Mouse (Mus musculus): Measurements from ENCODE around the gene Akp3. TPM values are rescaled to one million over a fixed set of nuclear protein-coding genes. Genes with fewer than 3 reads are reported as not detected.

The Akp3 gene
- not detected in 2 replicates for total RNA-seq (2015)
- total RNA-seq (2017) = not detected in 2 replicates

DNA sequence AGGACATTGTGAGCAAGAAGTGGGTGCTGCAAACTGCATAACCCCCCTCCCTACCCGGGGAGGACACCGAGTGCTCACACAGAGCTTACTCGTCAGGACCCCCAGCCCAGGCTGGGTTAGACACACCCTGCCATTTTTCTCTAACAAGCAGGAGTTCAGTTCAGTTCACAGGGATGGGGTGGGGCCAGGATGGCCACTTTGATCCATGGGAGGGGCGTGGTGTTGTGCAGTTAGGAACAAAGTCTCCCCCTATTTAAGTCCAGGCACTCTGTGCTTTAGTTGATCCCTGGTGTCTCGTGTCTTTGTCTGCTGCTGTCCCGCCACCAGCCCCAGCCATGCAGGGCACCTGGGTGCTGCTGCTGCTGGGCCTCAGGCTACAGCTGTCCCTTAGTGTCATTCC is at the start of gene Akp3:
Akp3 (plus strand) TSS at position 301 of the 400 bp plus-strand sequence.
- ATAC-seq (ENCODE audit: poor library complexity, severe bottlenecking) = no peak

DNA sequence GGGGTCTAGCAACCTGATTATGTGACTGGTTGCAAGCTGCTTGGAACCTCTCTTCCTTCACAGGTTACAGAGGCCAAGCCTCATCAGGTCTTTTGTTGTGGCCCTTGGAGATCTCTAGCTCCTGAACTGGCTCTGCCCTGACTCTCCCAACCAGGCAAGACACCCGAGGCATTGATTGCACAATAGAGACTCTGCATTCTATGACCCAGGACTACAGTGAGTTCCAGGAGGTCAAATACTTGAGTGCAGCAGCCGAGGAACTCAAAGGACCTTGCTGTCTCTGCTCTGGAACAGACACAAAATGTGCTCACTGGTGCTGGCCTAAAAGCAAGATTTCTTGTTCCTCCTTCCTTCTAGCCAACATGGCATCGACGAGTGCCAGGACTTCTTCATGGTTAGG is 38.6 kb upstream of the Akp3 start:
- ATAC-seq (ENCODE audit: poor library complexity, severe bottlenecking) = no peak

DNA sequence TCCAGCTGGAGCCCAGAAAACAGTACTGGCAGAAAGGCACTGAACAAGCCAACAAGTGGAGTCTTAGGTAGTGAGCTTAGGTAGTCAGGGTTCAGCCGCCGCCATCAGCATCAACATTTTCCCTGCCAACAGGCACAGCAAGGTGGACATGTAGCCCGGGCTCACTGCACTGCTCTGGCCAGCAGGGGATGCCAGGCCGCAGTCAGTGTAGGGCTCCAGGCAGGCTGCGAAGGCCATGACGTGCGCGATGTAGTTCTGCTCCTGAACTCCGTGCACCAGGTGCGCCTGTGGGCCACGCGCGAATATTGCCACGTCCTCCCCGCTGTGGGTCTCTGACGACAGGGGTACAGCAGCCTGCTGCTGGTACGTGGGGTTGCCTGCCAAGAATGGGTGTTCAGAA is 37.8 kb upstream of the Akp3 start:
- no peak for ATAC-seq (ENCODE audit: poor library complexity, severe bottlenecking)

DNA sequence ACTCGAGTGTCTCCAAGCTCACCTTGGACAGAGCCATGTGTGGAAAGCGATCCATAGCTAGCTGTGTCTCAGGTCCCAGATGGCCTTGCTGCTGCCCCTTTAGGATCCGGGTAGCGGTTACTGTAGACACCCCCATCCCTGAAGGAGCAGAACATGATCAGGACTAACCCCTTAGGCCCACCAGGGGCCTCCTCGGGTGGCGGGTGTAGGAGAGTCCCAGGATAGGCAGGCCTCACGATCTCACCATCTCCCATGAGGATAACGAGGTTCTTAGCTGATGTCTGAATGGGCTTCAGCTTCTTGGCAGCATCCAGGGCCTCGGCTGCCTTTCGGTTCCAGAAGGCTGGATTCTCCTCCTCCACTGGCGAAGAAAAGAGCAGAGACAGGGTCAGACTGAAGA is 35.5 kb upstream of the Akp3 start:
- ATAC-seq (ENCODE audit: poor library complexity, severe bottlenecking) = no peak

DNA sequence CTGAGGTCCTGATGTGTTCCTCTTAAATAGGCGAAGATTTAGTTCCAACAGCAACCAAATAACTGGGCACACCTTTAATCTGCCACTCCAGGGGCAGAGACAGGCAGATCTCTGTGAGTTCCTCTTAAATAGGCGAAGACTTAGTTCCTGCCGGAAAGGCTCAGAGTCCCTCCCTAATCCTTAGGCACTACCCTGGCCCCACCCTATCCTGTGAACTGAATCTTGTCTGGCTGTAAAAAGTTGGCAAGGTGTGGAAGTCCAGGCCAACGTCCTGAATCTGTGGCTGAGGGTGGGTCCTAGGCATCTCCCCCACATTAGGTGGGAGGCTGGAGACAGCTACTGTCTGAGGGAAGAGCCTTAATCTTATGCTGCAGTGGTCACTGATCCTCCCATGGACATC is 34.9 kb upstream of the Akp3 start, which contains the start of gene Alppl2:
Alppl2 (minus strand) TSS at position 101 of the 400 bp plus-strand sequence.
- no peak for ATAC-seq (ENCODE audit: poor library complexity, severe bottlenecking)

DNA sequence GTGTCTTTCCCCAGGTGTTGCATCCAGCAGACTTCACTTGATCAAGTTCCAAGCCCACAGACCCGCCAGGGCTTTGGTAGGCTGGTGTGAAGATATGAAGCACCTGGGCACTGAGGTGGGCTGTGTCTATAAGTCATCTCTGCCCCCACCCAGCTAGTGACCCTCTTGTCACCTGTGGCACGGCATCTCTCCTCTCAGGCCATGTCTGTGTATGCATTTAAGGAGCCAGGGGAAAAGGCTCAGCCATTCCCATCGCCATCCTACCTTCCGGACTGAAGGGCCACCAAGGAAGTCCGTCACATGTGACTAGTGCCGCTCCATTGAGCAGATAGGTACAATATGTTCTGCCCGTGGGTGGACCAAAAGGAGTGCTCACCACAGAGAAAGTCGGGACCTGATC is 29.1 kb upstream of the Akp3 start:
- no peak for ATAC-seq (ENCODE audit: poor library complexity, severe bottlenecking)

DNA sequence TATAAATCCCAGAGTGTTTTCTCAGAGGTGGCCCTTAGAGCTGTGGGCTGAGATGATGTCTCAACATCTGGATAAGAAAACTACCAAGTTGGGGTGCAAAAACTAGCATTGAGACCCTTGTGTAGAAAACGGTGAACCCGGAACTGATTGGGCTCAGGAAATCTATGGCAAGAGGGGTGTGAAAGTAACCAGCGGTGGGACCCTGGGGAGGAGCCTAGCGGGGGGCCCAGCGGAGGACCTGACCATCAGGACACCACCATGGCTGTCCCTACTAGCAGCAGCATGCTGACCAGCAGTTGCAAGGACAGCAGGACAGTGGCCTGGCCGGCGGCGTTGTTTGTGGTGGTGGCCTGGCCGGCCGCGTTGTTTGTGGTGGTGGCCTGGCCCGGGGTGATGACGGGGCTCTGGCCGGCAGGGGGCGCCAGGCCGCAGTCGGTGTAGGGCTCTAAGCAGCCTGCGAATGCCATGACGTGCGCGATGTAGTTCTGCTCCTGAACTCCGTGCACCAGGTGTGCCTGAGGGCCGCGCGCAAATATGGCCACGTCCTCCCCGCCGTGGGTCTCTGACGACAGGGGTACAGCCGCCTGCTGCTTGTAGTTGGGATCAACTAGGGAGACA is 26.3 kb upstream of the Akp3 start:
- peak; percentile 73 for ATAC-seq (ENCODE audit: poor library complexity, severe bottlenecking)

DNA sequence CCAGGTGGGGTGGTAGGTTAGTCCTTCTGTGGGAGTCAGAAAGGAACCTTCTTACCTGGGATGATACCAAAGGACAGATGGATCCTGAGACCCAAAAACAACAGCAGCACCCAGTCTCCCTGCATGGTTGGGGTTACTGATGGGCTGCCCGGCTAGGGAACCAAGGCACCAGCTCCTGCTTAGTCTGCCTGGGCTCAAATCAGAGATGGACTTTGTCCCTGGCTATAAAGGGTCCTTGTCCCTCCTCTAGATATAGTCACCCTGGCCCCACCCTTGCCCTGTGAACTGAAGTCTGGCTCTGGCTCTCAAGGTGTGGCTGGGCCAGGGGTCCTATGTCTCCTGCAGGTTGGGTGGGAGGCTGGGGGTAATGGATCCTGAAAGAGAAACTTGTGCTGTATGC is 23.4 kb upstream of the Akp3 start, which contains the start of gene Alpi:
Alpi (minus strand) TSS at position 196 of the 400 bp plus-strand sequence.
- no peak for ATAC-seq (ENCODE audit: poor library complexity, severe bottlenecking)

DNA sequence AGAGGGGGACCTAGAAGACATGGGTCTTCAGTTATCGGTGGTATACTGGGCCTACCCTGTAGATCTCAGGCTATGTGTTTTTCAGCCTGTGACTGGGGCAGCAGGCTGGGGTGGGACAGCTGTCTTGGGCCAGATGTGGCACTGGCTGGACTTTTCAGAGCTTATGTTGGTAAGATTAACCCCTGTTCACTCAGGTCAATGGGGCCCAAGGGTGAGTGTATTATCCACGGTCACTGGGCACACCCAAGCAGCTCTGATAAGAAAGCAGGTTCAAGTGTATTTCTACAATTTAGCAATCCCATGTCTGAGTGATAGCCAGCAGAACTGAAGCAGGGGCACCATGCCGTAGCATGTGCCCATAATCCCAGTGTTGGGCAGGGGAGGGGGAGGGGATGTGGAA is 22.7 kb upstream of the Akp3 start:
- no peak for ATAC-seq (ENCODE audit: poor library complexity, severe bottlenecking)

DNA sequence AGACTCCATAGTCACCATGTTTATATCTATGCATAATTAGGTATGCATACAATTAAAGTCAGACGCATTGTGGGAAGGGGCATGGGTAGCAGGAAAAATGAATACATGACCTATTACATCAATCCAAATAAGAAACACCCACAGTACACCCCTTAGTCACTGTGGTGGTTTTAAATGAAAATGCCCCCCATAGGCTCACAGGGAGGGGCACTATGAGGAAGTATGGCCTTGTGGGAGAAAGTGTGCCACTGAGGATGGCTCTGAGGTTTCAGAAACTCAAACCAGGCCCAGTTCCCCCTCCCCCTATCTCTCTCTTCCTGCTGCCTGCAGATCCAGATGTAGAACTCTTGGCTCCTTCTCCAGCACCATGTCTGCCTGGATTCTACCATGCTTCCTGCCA is 20.8 kb upstream of the Akp3 start:
- ATAC-seq (ENCODE audit: poor library complexity, severe bottlenecking) = no peak

DNA sequence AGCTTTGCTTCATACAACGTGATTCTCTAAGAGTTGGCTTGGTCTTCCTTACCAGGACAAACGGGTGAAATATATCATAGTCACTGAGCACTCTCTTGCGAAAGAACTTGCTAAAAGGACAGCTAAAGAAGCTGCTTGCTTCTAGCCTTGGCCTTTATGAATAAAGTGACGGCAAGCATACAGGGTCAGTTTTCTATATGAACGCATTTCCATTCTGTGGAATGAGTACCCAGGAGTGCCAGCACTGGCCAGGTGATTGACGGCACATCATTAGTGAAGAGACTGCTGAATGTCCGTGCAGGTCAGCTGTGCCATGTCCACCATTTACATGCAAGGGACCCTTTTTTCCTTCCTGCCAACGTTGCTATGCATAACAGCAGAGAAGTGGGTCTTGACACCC is 18.2 kb upstream of the Akp3 start:
- no peak for ATAC-seq (ENCODE audit: poor library complexity, severe bottlenecking)

DNA sequence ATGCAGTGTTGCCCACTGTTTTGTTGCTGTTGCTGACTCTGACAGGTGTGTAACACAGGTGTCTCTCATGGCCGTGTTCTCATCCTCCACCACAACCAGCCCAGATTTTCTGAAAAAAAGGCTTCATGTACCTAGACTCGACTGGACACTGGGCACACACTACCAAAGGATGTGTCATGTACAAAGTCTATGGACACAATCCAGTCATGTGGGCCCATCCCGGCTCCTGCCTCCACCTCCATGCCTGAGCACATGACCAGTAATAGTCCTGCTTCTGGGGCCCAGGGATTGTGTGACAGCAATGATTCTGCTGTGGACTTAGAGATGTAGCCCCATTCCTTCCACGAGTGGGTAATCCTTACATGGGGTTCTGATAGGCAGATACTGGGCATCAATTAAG is 16.2 kb upstream of the Akp3 start:
- ATAC-seq (ENCODE audit: poor library complexity, severe bottlenecking) = no peak

DNA sequence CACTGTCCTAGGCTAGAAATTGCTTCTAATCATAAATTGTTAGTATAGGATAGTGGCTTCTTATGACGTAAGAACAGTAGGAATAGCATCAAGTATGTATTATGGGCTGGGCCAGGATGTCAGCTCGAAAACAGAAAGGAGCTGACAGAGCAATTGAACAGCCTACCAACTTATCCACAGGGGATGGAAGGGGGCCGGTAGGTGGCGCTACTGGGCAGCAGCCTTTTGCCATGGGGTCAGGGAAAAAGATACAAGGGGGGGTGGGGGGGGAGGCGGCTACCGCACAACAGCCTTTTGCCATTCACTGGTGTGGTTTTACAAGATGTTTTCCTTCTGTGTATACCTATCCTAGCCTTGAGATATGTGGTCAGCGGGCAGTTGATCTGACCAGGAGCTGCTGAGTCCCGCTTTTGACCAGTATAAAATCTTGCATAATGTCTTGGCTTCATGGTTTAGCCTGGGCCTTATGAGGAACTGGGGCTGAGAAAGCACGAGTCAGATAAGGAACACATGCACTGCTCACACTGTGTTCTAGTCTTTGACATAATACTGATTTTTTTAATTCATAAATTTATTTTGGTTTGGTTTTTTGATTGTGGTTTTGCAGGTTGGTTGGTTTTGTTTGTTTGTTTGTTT is 12.9 kb upstream of the Akp3 start:
- no peak for ATAC-seq (ENCODE audit: poor library complexity, severe bottlenecking)

DNA sequence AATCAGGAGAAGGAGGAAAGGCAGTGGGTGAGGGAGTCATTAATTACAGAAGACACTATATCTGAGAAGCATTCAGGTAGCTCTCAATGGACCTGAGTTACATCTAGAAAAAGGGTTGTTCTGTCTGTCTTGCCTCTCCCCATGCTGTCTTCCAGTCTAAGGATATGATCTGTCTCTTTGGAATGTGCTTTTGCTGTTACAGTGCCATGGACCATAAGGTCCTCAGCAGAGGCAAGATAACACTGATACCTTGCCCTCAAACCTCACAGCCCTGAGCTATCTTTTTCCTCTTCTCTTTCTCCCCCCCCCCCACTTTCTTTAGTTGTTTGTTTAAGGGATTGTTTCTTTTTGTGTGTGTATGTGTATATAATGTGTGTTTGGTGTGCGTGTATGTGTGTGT is 10.0 kb upstream of the Akp3 start:
- ATAC-seq (ENCODE audit: poor library complexity, severe bottlenecking) = no peak

DNA sequence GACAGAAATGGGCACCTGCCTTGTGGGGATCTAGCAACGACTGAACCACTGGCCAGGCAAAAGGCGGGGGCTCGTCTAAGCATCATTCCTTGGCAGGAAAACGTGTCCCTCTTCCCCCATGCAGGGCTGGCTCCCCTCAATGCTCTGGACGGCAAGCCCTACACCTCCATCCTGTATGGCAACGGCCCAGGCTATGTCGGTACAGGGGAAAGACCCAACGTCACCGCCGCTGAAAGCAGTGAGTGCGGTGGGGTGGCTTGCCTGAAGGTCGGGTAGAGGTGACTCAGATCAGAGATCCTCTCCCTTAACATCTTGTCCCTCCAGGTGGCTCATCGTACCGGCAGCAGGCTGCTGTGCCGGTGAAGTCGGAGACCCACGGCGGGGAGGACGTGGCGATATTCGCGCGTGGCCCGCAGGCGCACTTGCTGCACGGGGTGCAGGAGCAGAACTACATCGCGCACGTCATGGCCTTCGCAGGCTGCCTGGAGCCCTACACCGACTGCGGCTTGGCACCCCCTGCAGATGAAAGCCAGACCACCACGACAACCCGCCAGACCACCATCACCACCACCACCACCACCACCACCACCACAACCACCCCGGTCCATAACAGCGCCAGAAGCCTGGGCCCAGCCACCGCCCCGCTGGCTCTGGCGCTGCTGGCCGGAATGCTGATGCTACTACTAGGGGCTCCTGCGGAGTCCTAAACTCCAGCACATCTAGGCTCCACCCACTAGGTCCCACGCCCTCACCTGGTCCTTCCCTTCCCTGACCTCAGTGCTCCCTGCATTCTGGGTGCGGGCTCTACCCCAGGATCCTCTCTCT is 2.6 kb downstream of the Akp3 start:
- ATAC-seq (ENCODE audit: poor library complexity, severe bottlenecking) = no peak

DNA sequence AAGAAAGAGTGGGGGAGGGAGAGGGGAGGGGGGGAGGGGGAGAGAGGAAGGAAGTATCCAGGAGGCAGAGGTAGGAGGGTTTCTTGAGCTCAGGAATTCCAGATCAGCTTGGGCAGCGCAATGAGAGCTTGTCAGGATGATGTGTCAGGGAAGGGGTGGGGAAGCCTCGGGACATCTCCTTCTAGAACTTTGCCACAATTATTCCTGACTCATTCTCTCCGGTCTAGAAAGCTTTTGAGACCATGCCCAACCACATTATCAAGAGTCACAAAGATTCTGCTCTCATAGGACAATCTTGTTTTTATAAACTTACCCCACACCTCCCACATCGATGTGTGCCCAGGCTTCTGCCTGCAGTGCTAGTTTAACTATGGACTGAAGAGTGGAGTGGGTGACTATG is 7.0 kb downstream of the Akp3 start:
- no peak for ATAC-seq (ENCODE audit: poor library complexity, severe bottlenecking)

DNA sequence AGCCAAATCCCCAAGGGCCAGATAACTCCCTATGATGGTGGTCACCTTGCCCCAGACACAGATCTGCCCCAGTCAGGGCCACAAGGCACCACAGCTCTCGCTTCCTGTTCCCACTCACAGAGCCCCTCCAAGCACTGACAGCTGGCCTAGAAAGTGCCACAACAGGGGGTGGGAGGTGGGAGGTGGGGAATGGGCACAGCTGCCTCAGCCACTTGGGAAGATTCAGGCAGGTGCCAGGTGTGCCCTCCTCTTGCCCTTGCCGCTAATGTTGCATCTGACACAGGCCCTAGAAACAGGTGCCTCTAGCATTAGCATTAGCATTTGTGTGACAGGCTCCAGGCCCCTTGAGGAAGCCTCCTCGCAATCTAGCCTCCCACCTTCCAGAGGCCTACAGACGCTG is 16.8 kb downstream of the Akp3 start:
- ATAC-seq (ENCODE audit: poor library complexity, severe bottlenecking) = no peak

DNA sequence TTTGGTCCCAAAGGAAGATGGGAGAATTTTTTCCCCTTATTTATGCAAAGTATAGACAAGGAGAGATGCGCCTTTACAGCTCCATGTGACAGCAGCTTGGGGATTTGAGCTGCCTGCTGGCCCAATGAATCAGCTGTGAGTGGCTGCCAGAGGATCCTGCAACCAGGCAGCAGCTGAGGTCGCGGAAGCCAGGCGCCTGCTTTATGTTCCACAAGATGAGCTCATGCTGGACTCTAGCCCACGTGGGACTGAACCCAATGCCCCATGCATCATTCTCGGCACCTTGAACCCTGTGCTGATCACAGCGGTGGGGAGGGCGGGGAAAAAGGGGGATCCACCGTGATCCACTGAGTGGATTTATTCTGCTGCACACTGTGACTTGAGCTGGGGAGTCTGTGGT is 17.7 kb downstream of the Akp3 start:
- ATAC-seq (ENCODE audit: poor library complexity, severe bottlenecking) = no peak

DNA sequence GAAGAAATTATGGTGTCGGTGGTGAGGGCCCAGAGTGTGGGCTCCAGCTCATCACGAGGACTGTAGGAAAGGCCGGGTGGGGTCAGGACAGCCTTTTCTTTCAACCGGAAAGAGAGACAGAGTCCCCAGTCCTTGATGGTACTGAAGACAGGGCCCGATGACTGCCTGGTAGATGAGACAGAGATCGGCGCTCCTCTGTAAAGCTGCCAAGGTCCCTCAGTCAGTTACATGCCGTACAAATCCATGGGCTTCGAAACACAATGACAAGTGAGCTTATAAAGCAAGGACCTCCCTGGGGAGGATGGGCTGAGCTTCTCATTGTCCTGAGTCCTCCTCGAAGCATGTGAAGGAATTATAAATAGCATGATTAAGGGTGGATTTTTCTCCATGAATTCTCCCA is 18.4 kb downstream of the Akp3 start:
- no peak for ATAC-seq (ENCODE audit: poor library complexity, severe bottlenecking)

DNA sequence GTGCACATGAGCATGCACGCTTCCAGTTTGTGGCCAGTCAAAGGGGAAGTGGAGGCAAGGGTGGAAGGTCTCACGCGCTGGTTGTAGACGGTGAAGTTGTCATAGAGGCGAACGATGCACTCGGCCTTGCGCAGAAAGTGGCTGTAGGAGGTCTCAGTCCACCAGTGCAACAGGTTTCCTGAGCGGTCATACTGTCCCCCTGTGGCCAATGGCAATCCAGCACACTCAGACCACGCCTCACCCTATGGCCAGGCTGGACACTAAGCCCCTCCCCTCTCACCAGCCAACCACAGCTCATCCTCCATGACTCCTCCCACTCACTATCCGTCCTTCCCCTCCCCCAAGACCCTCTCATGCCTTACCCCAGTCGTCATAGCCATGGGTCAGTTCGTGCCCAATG is 24.6 kb downstream of the Akp3 start:
- ATAC-seq (ENCODE audit: poor library complexity, severe bottlenecking) = 0 out of 2 replicates have a peak, but pooled peaks have one; percentile 18

DNA sequence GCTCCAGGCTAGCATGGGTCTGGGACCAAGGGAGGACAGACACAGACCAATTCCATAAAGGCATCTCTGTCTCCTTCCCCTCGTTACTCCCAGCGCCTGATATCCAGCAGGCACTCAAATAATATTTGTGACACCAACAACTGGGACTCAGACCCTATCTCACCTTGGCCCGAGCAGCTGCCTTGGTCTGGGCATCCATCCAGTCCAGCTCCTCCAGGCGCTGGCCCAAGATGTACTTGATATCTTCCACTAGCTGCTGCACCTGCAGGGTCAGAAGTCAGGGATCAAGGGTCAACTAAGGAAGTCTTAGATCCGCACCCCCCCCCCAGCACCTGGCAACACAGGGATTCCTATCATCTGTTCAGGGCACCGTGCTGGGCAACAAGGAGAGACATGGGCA is 26.5 kb downstream of the Akp3 start:
- ATAC-seq (ENCODE audit: poor library complexity, severe bottlenecking) = no peak
